Mouse (Mus musculus) embryonic fibroblast, embryonic 13.5 days (primary cell): ENCODE measurements around the gene Stk38.

Source experiments
- CTCF ChIP-seq: IDR thresholded peaks from 2 replicates; pipeline ENCODE4 v1.5.1; 2011; ENCODE audit warnings: mild to moderate bottlenecking, control low read depth, low read length, moderate library complexity, borderline replicate concordance; ENCODE audit not compliant: insufficient read depth
- POLR2A ChIP-seq: IDR thresholded peaks from 2 replicates; pipeline ENCODE4 v1.6.1; 2011; ENCODE audit warnings: low read depth, mild to moderate bottlenecking, control low read depth, low read length, moderate library complexity

- TF ChIP-seq POLR2A (no peak), CTCF (no peak)
These were observed 19.5 kb downstream of the Stk38 start for GRCm38 (mm10) chr17:28988291-28988690.
